Mouse (Mus musculus) cerebellum, postnatal 36 days (tissue): Measurements from ENCODE around the gene Pfdn4.
"Not testable (repeated sequence)": the region's sequence is repeated elsewhere in the genome, so short reads cannot be mapped to it uniquely, and the experiment has no call there.

Experiments
- DNase-seq, 2 experiments: peaks; one replicate each; pipeline ENCODE4 v3.0.0; 2021 to 2022; ENCODE audit warnings: mixed read lengths in 2 of 2

Gene Pfdn4

DNA sequence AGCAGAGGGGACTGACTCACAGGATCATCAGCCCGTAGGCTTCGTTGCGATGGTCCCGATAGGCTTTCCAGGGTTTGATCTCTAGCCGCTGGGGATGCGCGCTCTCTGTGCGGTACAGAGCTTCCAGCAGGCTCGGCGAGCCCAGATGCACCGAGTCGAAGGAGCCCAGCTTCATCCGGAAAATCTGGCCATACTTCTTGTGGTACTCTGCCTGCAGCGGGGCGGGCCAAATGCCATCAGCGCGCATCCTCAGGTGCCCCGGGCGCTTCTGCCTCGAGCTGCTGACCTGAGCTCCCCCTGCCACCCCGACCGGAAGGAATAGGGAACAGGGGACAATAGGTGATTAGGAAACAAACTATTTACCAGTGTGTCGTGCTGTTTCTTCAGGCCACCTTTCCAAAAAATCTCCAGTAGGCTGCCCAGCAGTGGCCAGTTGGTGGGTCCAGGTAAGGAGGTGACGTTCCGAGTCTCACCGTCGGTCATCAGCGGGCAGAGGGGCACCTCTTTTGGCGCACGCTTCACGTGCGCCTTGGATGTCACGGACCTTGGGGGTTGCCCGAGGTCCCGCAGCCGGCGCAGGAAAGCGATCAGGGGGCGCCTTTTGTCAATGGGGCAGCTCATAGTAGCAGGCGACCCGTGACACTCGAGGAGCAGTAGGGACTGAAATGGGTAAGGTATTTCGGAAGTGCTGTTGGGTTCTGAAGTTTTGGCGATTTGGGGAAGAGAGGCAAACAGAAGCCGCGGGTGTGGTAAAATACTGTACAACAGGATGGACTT, at the start of gene Pfdn4:
Gene Pfdn4 (plus strand): TSS at position 275 of the 777 bp plus-strand sequence.
- no peak for DNase-seq

DNA sequence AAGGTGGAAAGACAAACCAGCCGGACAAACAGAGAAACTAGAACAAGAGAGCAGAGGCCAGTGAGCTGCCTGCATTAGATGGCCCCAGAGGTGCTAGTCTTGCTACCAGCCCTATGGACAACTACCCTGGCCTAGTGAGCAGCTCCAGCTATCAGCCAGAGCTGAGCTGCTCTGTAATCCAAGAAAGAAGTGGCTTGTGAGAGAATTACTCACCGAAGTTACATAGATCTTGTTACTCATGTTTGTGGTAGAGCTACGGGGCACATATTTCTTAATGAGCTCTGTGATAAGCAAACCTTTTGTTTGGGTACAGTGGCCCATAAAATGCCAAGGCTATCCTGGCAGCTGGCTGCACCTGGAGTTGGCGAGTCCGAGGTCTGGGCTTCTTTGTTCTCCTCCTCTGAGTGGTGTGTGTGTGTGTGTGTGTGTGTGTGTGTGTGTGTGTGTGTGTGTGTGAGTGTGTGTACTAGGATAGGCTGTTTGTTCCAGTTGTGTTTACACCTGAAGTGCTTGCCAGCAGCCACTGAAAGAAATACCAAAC, 49.3 kb upstream of the Pfdn4 start:
- DNase-seq, result no peak

GRCm38 (mm10) chr2:170447651-170448050, 48.6 kb upstream of the Pfdn4 start:
- DNase-seq, result no peak

- DNase-seq, result peak; percentile 62 to 65
Measured at GRCm38 (mm10) chr2:170450933-170451332, 45.3 kb upstream of the Pfdn4 start.

DNA sequence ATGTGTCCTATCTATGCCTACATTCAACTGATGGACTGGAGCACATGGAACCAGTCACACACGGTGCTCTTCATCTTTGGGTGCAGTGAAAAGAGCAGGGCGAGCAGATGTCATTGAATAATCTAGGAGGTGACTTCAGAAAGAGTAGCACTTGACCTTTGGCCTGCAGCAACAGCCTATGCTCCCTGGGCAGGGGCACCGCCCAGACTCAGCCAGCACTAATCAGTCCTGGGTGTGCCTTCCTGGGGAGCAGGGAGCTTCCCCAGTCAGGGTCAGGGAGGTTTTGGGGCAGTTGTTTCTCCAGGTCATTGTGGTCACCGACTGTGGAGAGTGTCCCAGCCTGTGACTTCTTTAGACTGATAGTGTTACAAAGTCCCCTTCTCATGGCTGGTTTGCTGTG, 42.4 kb upstream of the Pfdn4 start:
- DNase-seq, result not testable (repeated sequence)

DNA sequence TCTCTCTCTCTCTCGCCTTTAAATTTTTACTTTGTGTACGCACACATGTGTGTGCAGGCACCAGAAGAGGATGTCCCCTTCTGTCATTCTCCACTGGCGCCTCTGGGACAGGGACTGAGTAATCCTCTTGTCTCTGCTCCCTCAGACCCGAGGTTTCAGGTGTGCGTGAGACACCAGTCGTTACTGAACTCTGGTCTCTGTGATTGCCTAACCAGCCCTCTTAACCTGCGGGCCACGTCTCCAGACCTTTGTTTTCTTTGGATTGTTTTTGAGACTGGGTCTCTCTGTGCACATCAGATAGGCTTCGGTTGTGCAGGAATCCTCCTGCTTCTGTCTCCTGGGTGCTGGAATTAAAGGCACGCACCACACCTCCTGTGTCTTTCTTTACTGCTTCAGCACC, 37.0 kb upstream of the Pfdn4 start:
- no peak for DNase-seq

- no peak for DNase-seq
Measured at GRCm38 (mm10) chr2:170459805-170460204, 36.4 kb upstream of the Pfdn4 start.

DNA sequence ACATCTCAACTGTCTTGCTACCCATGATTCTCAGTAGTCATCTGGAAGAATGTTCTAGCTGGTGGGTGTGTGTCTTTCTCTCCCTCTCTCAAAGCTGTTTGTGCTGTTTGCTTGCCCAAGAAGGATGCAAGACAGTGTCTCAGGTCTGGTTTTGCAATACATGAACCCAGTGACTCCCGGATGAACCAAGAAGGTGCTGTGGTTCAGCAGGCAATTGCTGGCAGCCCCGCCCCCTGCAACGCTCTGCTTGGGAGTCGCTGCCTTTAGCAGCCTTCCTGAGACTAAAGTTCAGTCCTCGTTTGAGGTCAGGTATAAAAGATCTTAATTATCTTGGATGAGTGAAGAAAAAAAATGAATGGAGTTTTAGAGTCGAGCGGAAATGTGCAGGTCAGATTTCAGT, 34.6 kb upstream of the Pfdn4 start:
- DNase-seq, result no peak

GRCm38 (mm10) chr2:170464817-170465216, 31.4 kb upstream of the Pfdn4 start:
- no peak for DNase-seq

DNA sequence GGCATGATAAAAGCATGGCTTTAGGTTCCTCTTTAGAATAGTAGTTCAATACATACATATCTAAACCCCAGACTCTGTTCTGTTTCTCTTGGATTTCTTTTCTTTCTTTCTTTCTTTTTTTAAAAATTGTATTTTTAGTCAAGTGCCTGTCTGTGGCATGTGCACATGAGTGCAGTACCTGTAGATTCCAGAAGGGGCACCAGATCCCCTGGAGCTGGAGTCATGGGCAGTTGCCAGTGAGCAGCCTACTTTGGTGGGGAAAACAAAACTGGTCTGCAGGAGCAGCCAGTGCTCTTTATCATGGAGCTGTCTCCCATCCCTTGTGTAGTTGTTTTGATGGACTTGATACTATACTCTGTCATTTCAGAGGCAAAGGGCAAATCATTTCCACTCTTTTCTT, 28.2 kb upstream of the Pfdn4 start:
- no peak for DNase-seq

DNA sequence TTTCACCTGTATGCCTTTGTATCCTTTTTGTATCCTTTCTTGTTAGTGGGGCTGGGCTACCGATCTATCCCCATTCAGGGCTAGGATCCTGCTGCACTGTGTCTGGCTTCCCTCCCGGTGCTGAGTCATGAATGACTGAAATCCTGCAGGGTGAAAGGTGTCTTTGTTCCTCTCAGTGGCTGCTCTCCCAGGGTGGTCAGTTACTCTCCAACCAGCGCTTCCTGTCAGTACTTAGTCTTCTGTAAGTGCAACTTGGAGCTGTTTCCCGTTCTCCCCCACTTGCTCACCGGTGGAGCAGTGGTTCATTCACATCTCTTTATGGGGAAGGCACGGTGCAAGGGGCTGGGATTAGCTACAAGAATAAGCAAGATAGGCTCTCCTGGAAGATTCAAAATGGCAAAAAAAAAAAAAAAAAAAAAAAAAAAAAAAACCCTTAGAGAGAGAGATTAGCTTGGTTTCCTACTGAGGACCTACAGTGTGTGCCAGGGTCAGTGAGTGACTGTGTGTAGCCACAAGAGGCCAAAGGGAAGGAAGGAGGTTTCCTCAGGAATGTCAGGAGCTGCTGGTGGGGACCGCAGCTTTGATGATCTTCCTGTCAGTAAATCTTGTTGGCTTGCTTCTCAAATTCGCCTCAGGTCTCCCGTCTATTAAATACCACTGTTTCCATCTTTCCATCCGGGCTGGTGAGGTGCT, 26.5 kb upstream of the Pfdn4 start:
- peak; percentile 12 to 13 for DNase-seq

DNA sequence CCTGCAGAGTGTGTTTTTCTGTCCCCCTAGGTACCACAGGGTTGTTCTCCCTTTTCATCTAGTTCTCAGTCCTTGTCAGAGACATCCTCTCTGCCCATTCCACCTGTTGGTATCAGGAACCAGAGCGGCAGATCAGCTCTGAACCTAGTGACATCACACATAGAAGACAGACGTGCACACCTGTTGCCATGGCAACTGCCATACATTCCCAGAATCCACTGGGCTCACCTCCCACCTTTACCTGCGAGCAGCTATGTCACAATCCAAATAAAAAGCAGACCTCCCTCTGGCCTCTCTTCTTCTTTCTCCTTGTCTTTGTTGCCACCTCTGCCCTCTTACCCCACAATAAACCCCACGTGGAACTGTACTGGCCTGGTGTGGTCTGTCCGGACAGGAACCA, 25.6 kb upstream of the Pfdn4 start:
- DNase-seq, result no peak

GRCm38 (mm10) chr2:170474125-170474524, 22.1 kb upstream of the Pfdn4 start:
- DNase-seq, result no peak

GRCm38 (mm10) chr2:170475164-170475563, 21.1 kb upstream of the Pfdn4 start:
- no peak for DNase-seq

DNA sequence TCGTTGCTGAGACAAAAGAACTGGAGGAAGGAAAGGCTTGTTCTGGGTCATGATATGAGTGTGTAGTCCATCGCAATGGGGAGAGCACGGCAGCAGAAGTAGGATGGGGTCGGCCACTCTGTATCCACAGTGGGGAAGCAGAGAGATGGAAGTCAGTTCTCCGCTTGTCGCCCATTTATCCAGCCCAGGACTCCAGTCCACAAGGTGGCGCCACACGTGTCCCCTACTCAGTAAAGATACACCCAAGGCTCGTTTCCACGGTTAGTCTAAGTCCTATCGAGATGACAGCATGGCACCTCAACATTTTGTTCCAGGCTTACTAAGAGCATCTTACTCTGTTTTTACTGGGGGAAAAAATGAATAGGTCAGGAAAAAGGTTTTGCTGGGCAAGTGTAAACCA, 20.0 kb upstream of the Pfdn4 start:
- DNase-seq, result no peak

- DNase-seq, result no peak
Measured at GRCm38 (mm10) chr2:170476643-170477042, 19.6 kb upstream of the Pfdn4 start.

DNA sequence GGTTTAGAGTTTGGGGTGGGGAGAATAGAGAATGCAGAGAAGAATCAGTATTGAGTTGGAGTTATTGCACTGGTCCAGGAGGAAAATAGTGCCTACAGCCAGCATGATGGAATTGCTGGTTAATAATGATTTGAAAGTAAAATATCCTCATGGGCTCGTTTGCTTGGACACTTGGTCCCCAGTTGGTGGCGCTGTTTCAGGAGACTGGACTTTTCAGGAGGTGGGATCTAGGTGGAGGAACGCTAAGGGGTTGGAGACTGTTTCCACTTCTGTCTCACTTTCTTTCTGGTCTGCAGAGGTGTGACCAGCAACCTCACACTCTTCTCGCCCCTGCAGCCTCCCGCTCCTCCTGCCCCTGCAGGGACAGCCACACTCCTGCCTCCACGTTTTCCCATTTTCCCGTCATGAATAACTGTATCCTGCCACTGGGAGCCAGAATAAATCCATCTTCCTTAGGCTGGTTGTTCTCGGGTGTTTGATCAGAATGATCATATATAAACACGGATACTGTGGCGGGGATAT, 14.1 kb upstream of the Pfdn4 start:
- no peak for DNase-seq

GRCm38 (mm10) chr2:170483914-170484313, 12.3 kb upstream of the Pfdn4 start:
- DNase-seq, result no peak

DNA sequence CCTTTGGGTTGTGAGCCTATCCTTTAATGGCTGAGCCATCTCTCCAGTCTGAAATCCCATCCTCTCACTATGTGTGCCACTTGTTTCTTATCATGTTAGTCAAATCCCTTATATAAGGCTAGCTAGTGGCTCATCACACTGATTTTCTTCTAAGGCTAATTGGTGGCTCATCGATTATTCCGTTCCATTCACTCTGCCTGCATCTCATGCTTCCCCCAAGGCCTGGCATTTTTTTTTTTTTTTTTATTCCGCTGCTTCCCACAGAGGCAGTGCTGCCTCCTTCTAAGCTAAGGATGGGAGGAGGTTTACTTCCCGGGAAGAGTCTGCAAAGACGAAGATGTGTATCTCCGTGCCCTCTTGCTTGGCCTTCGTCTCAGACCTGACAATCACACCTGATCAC, 9.0 kb upstream of the Pfdn4 start:
- no peak for DNase-seq

DNA sequence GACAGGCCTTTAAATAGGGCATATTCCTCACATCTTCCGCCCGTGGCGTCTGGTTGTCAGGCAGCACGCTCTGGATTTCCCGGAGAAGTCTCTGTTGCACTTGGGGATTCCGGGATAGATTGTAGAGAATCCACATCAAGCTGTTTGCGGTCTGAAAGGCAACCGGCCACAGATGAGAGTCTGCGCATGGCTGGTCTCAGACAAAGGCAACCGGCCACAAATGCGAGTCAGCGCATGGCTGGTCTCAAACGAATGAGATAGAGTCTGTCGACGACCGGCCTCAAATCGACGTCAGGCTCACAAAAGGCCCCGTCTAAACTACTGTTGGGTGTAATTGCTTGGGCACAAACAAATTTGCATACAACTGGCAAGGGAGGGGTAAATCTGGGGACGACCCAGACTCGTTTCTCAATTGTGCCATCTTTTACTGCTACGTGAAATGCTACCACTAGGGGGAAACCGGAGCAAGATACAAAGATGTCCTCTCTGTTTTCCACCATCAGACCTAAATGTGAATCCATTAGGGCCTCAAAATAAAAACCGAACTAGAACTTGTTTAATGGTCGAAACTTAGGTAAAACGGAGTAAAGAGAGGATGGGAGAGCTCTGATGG, 8.2 kb upstream of the Pfdn4 start:
- DNase-seq, result no peak

GRCm38 (mm10) chr2:170494784-170495710, 1.2 kb upstream of the Pfdn4 start:
- no peak for DNase-seq

DNA sequence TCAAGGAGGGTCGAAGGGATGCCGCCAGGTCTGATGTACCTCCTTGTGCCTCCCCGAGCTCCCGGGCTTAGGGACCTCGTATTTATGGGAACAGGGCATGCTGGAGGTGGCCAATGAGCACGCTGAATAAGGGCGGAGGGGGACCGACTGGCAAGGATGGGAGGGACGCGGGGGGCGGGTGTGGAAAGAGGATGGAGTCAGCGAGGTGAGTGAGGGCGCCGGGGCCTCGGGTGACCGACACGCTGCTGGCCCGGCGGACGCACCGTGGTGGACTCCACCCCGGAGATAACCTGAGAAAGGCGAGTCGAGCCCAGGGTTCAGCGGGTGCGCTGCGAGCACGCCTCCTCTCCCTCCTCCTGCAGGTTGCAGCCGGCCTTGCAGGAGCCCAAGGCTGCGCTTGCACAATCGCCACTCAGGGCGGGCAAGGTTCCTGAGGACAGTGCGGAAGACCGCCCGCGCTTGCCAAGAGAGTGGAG, 901 bp downstream of the Pfdn4 start, which contains the start of gene Cyp24a1:
Gene Cyp24a1 (minus strand): TSS at position 55 of the 476 bp plus-strand sequence.
- no peak for DNase-seq
